Mouse (Mus musculus) liver, postnatal 0 days (tissue): Measurements from ENCODE around the gene Plscr4. TPM values are rescaled to one million over a fixed set of nuclear protein-coding genes. Genes with fewer than 3 reads are reported as not detected.

Experiments
- ATAC-seq: fragments of 200-750 bp; cut with Nextera tagmentation; 2 replicates; pipeline ENCODE4 v1.8.0; 2017; ENCODE audit warnings: mild to moderate bottlenecking, moderate library complexity
- DNase-seq: peaks from one replicate; pipeline ENCODE4 v3.0.0-alpha.2; 2016
- H3K27ac ChIP-seq: fragments of 300-500 bp; sonication (generic); 2 replicates; pipeline ENCODE4 v1.5.1; 2014; ENCODE audit warnings: antibody characterized with exemption, moderate library complexity, mild to moderate bottlenecking, low read depth
- H3K27me3 ChIP-seq: fragments of 300-500 bp; sonication (generic); 2 replicates; pipeline ENCODE4 v1.6.1; 2014; ENCODE audit warnings: low read length, control low read depth, mixed read lengths; ENCODE audit not compliant: insufficient read depth
- H3K36me3 ChIP-seq: fragments of 300-500 bp; sonication (generic); replicated peaks from 2 replicates; pipeline ENCODE4 v1.6.1; 2014; ENCODE audit warnings: mild to moderate bottlenecking, control low read depth, low read length, moderate library complexity, mixed read lengths; ENCODE audit not compliant: insufficient read depth
- H3K4me1 ChIP-seq: fragments of 300-500 bp; sonication (generic); 2 replicates; pipeline ENCODE4 v1.6.1; 2014; ENCODE audit warnings: antibody characterized with exemption, mild to moderate bottlenecking, control low read depth; ENCODE audit not compliant: insufficient read depth
- H3K4me2 ChIP-seq: fragments of 300-500 bp; sonication (generic); 2 replicates; pipeline ENCODE4 v1.6.1; 2014; ENCODE audit warnings: low read depth, mild to moderate bottlenecking, low read length, moderate library complexity, mixed read lengths
- H3K4me3 ChIP-seq: fragments of 300-500 bp; sonication (generic); 2 replicates; pipeline ENCODE4 v1.5.1; 2014; ENCODE audit warnings: low read depth, low read length
- H3K9ac ChIP-seq: fragments of 300-500 bp; sonication (generic); replicated peaks from 2 replicates; pipeline ENCODE4 v1.6.1; 2014; ENCODE audit warnings: mild to moderate bottlenecking, moderate library complexity
- H3K9me3 ChIP-seq: fragments of 300-500 bp; sonication (generic); 2 replicates; pipeline ENCODE4 v1.6.1; 2016; ENCODE audit warnings: mild to moderate bottlenecking, control low read depth, low read length, mixed read lengths
- CTCF ChIP-seq: sonication (generic); IDR thresholded peaks from 2 replicates; pipeline ENCODE4 v1.5.1; 2016; ENCODE audit warnings: antibody characterized with exemption, low read depth
- EP300 ChIP-seq: IDR thresholded peaks from 2 replicates; pipeline ENCODE4 v1.6.1; 2016; ENCODE audit warnings: antibody characterized with exemption, low read depth, mild to moderate bottlenecking
- WGBS: fragments of 180-500 bp; shearing (Covaris S2); extraction: QIAGEN DNeasy Blood & Tissue Kit; methylation state at CpG from one replicate; pipeline ENCODE4 v1.1.7; 2014; ENCODE audit not compliant: insufficient replicate concordance; 5-methylcytosine and 5-hydroxymethylcytosine counted together
- polyA plus RNA-seq: library from polyadenylated mRNA; unstranded; fragments of >200 nt; fragmentation: Nextera tagmentation; extraction: Ambion mirVana; gene quantifications from 2 replicates; pipeline ENCODE4 v1.2.1, GENCODE M21; 2015

Gene Plscr4
- polyA plus RNA-seq, 1 experiment from 2014 or later, result 2.2 TPM

GRCm38 (mm10) chr9:92530055-92530454 is 72.9 kb downstream of the Plscr4 start:
- 72% methylated on average over 3 of the region's 3 CpGs for WGBS

DNA sequence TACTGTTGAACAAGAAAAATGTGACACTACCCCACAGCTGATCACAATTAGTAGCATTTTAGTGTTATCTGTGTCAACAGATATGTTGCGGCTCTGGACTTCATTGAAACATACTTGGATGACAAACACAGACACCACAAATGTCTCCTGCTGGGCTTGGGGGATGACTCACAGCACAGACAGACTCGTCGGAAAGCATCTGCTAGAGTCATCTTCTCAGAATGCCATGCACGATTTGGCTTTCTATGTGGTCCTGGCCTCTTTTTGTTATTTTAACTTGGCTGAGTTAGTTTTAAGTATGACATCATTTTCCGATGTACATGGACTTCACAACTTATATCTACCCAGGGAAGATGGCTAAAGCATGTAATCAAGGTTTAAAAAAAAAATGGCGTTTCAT is 80.6 kb downstream of the Plscr4 start:
- Histone ChIP-seq H3K4me1 (peaks cover 5% of the 10 kb centered on the region; the same call in 1 of the 2 replicates), H3K4me3 (no peak overlapping the region), H3K4me2 (no peak overlapping the region), H3K36me3 (no peaks in the 10 kb centered on the region), H3K27me3 (peaks cover 6% of the 10 kb centered on the region), H3K27ac (no peak overlapping the region), H3K9me3 (no peaks in the 10 kb centered on the region), H3K9ac (no peak overlapping the region)
- WGBS, result 66% methylated on average over 6 of the region's 6 CpGs
- DNase-seq (no peak), ATAC-seq (no peak)
- no peak for TF ChIP-seq EP300
- no peak for TF ChIP-seq CTCF

More at GRCm38 (mm10) chr9:92530055-92530454, 72.9 kb downstream of the Plscr4 start:
- no peak for DNase-seq
- H3K4me2 ChIP-seq, result no peak overlapping the region
- H3K36me3 ChIP-seq, result no peaks in the 10 kb centered on the region
- H3K4me3 ChIP-seq, result no peak overlapping the region
- no peak overlapping the region for H3K27ac ChIP-seq
- TF ChIP-seq EP300 (no peak), CTCF (no peak)
- no peaks in the 10 kb centered on the region for H3K4me1 ChIP-seq
- no peaks in the 10 kb centered on the region for H3K9me3 ChIP-seq
- no peaks in the 10 kb centered on the region for H3K27me3 ChIP-seq
- no peak for ATAC-seq
- no peak overlapping the region for H3K9ac ChIP-seq

DNA sequence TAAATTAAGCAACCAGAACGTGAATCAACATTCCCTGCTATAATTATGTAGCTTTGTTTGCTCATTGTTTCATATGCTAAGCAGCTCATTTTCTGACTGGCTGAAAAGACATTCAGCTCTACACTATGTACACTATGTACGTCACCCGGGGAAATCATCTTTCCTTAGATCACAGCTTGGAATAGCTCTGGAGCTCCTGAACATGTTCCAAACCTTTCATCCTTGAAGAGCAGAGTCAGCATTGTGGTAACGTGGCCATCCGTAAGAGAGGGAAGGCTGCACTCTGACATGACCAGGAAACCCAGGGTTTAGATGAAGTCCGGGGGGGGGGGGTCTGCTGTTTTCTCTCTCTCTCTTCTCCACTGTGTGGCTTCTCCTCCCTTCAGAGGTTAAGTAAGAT is 81.0 kb downstream of the Plscr4 start:
- DNase-seq, result no peak
- H3K27me3 ChIP-seq, result peaks cover 6% of the 10 kb centered on the region
- ATAC-seq, result no peak
- H3K4me3 ChIP-seq, result no peak overlapping the region
- H3K9ac ChIP-seq, result no peak overlapping the region
- H3K9me3 ChIP-seq, result no peaks in the 10 kb centered on the region
- WGBS, result 70% methylated on average over 6 of the region's 6 CpGs
- no peak overlapping the region for H3K27ac ChIP-seq
- TF ChIP-seq CTCF (no peak), EP300 (no peak)
- H3K4me2 ChIP-seq, result no peak overlapping the region
- no peaks in the 10 kb centered on the region for H3K36me3 ChIP-seq
- peaks cover 7% of the 10 kb centered on the region; the same call in 1 of the 2 replicates for H3K4me1 ChIP-seq

Other genes with a start within 250 kb of the Plscr4 start
- gene Plscr1, start 207.6 kb upstream of the Plscr4 start, polyA plus RNA-seq, result 38.8 and 47.1 TPM in 2 replicates
- 2.2 and 2.3 TPM in 2 replicates for gene Plscr2, start 181.8 kb upstream of the Plscr4 start, polyA plus RNA-seq
- gene 1700057G04Rik, start 148.0 kb upstream of the Plscr4 start, polyA plus RNA-seq, result not detected in 2 replicates
- gene Plod2, start 84.8 kb downstream of the Plscr4 start, polyA plus RNA-seq, result 1.3 and 1.5 TPM in 2 replicates